Mouse (Mus musculus) MEL-GATA-1-ER (cell line): ENCODE data around the gene Olfr70.
A peak's percentile ranks its signal among the peaks of the same experiment; 100 is the strongest.

Experiments
- DNase-seq: peaks from one replicate; pipeline ENCODE4 v3.0.0-alpha.2; 2012; ENCODE audit warnings: low read depth; ENCODE audit errors: extremely low read depth

Olfr70 gene

DNA sequence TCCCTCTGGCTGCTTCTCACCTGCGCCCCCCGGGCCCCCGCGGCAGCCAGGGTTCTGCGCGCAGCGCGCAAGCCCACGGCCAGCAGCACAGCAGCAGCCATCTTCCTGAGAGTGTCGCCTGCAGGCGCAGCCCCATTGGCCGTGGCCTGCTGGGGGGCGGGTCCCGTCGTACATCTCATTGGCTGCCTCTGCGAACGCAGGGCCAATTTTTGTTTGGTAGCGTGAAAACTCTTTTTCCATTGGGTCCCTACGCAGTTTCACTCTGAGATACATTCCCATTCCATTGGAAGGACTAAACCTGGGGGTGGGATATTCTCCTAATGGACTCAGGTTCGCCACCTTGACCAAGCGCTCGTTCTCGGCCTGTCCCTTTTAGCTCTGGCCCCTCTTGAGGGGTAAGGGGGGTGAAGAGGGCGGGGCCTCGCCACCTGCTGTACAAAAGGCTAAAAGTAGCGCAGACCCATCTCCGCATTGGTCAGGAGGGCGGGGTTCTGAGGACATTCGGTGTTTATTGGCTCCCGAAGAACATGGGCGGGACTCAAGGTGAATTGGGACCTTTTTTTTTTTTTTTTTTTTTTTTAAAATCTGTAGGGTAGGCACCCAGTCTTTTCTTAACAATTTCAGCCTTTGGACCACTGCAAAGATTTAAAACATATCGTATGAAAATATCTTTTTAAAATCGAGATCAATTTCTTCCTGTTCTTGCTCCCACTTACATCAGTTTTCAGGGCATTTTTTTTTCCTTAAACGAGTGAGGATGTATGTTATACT, 44.1 kb downstream of the Olfr70 start, which contains the start of gene Hint2:
Hint2 (minus strand) TSS at position 128 of the 771 bp plus-strand sequence.
- peak; percentile 99 for DNase-seq

DNA sequence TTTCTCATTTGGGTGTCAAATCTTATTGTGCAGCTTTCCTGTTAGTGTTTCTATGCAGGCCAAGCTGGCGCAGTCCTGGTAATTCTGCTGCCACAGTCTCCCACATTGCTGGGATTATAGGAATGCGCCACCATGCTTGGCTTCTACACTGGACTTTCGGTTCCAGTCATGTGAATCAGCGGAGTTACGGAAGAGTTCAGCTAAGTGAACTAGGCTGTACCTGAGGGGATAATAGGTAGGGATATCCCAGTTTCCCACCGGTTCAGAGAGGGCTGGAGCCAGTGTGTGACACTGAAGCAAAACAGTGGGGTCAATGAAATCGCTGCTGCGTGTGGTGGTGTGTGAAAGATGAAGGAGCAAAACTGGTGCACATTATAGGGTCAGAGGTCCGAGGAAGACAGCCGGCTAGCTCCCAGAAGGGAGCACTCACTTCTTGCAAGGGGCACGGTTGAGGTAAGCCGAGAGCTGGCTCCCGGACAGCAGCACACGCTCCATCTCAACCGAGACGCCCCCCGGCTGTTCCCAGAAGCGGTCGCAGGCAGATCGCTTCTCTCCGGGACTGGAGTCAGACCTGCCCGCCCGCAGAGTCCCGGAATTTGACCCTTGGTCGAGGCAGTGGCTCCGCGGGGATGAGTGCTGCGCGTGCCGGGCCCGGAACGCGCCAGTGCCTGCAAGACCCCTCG, 44.8 kb downstream of the Olfr70 start:
- DNase-seq, result no peak

- DNase-seq, result peak; percentile 74
These were observed 47.2 kb downstream of the Olfr70 start, which contains the start of gene Spag8 for GRCm38 (mm10) chr4:43653161-43654015. Gene Spag8, minus strand, starts transcription at chr4:43653594.

- no peak for DNase-seq
These were observed 47.9 kb downstream of the Olfr70 start for GRCm38 (mm10) chr4:43652726-43653125.

GRCm38 (mm10) chr4:43649783-43650182, 50.8 kb downstream of the Olfr70 start:
- DNase-seq, result no peak
